17 mouse cellular contexts compared by ENCODE assay signal in the genomic region with DNA sequence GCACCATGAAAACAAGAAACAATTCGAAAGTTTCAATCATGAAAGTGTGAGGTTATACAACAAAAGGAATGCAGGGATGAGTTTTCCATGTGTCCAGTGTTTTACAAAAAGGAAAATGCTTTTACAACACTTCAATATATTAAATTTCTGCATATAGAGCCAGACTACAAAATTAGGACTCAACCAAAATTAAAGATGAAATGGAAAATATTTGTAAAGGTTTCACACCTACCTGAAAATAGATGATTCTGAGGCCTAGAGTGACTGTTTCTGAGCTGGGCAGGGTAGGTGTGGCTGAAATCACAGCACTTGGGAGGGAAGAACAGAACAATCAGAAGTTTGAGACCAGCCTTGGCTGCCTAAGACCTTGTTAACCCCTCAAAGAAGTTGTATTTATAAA.
"Had no signal": no experiment of that assay in that cellular context is flagged by ENCODE, and none has a peak within 500 bp of the region (broad histone marks: within the 10 kb centered on the region; RNA-seq: fewer than 3 reads in every experiment).

No protein-coding gene starts in this region.

- H3K4me2 ChIP-seq: lung, embryonic 14.5 days; midbrain, embryonic 11.5 days; neural tube, embryonic 13.5 days; neural tube, embryonic 15.5 days had no signal

- DNase-seq: lung, adult 18-20 months; lung, embryonic 14.5 days; lung, postnatal 10 days; lung, postnatal 4 days; right cerebral cortex, adult 18-20 months; right cerebral cortex, postnatal 25 days; right cerebral cortex, postnatal 4 days; spleen, adult 18-20 months; thymus, adult 18-20 months; thymus, postnatal 14 days; thymus, postnatal 36 days had no signal

- H3K4me3 ChIP-seq: midbrain, embryonic 13.5 days; myocyte; neural tube, embryonic 13.5 days; neural tube, embryonic 15.5 days had no signal

- H3K27ac ChIP-seq: neural tube, embryonic 15.5 days had no signal

- ATAC-seq: midbrain, embryonic 13.5 days; midbrain, embryonic 16.5 days had no signal

- H3K27me3 ChIP-seq: midbrain, embryonic 13.5 days; neural tube, embryonic 13.5 days; neural tube, embryonic 15.5 days had no signal

- H3K9ac ChIP-seq: lung, embryonic 14.5 days; midbrain, embryonic 13.5 days; neural tube, embryonic 13.5 days; neural tube, embryonic 15.5 days had no signal

- H3K36me3 ChIP-seq: midbrain, embryonic 13.5 days; neural tube, embryonic 13.5 days; neural tube, embryonic 15.5 days had no signal

- H3K9me3 ChIP-seq: midbrain, embryonic 13.5 days; neural tube, embryonic 13.5 days; neural tube, embryonic 15.5 days had no signal
